Mouse (Mus musculus): ENCODE data around the gene Tbc1d10a. TPM values are rescaled to one million over a fixed set of nuclear protein-coding genes. Genes with fewer than 3 reads are reported as not detected.

Gene Tbc1d10a
- total and polyA plus RNA-seq, 3 experiments, result 13.7 to 35.3 (median 16.2) TPM

Small RNA genes lying within 50 kb of the gene (microRNA-seq; reads per million reads assigned to microRNA genes)
- 1.2 to 5.1 reads per million in 2 experiments for gene Mir3060

Other genes with a start within 250 kb of the Tbc1d10a start
- gene Pes1, start 222.8 kb upstream of the Tbc1d10a start, total RNA-seq (2021), result 10 to 100 TPM; 62.1 to 73.2 TPM
- 29.7 and 38.6 TPM in 2 replicates for gene Pes1, start 222.8 kb upstream of the Tbc1d10a start, polyA plus RNA-seq (2012; rRNA removed)
- not detected for gene 4930556J24Rik, start 210.0 kb upstream of the Tbc1d10a start, total RNA-seq (2021)
- not detected in 2 replicates for gene 4930556J24Rik, start 210.0 kb upstream of the Tbc1d10a start, polyA plus RNA-seq (2012; rRNA removed)
- gene Gal3st1, start 203.2 kb upstream of the Tbc1d10a start, total RNA-seq (2021), result under 1 TPM in 1 of 2 experiments, not detected in 1; 0.21 TPM
- gene Gal3st1, start 203.2 kb upstream of the Tbc1d10a start, polyA plus RNA-seq (2012; rRNA removed), result 0.63 and 0.79 TPM in 2 replicates
- gene Sec14l4, start 155.3 kb upstream of the Tbc1d10a start, total RNA-seq (2021), result 1 to 10 TPM; 3.2 to 7.2 TPM
- gene Sec14l4, start 155.3 kb upstream of the Tbc1d10a start, polyA plus RNA-seq (2012; rRNA removed), result 1.2 and 1.7 TPM in 2 replicates
- gene Sec14l3, start 121.9 kb upstream of the Tbc1d10a start, total RNA-seq (2021), result not detected
- gene Sec14l3, start 121.9 kb upstream of the Tbc1d10a start, polyA plus RNA-seq (2012; rRNA removed), result 0.10 TPM in 1 of 2 replicates, not detected in the other
- gene Mtfp1, start 91.3 kb upstream of the Tbc1d10a start, total RNA-seq (2021), result 10 to 100 TPM; 19.3 to 24.2 TPM
- 40.4 and 43.8 TPM in 2 replicates for gene Mtfp1, start 91.3 kb upstream of the Tbc1d10a start, polyA plus RNA-seq (2012; rRNA removed)
- 1 to 10 TPM; 1.8 to 2.2 TPM for gene Sec14l2, start 63.4 kb upstream of the Tbc1d10a start, total RNA-seq (2021)
- gene Sec14l2, start 63.4 kb upstream of the Tbc1d10a start, polyA plus RNA-seq (2012; rRNA removed), result 0.59 and 0.71 TPM in 2 replicates
- 10 to 100 TPM; 21.7 to 25.0 TPM for gene Rnf215, start 51.6 kb upstream of the Tbc1d10a start, total RNA-seq (2021)
- 34.6 and 40.2 TPM in 2 replicates for gene Rnf215, start 51.6 kb upstream of the Tbc1d10a start, polyA plus RNA-seq (2012; rRNA removed)
- gene Ccdc157, start 26.5 kb upstream of the Tbc1d10a start, total RNA-seq (2021), result 10 to 100 TPM; 10.3 to 13.1 TPM
- 9.3 and 11.3 TPM in 2 replicates for gene Ccdc157, start 26.5 kb upstream of the Tbc1d10a start, polyA plus RNA-seq (2012; rRNA removed)
- gene Sf3a1, start 26.4 kb upstream of the Tbc1d10a start, total RNA-seq (2021), result 10 to 100 TPM; 47.0 to 52.5 TPM
- gene Sf3a1, start 26.4 kb upstream of the Tbc1d10a start, polyA plus RNA-seq (2012; rRNA removed), result 36.4 and 39.8 TPM in 2 replicates
- 1 to 10 TPM; 3.5 to 4.1 TPM for gene Castor1, start 31.4 kb downstream of the Tbc1d10a start, total RNA-seq (2021)
- 11.6 and 14.6 TPM in 2 replicates for gene Castor1, start 31.4 kb downstream of the Tbc1d10a start, polyA plus RNA-seq (2012; rRNA removed)
- under 1 TPM in 1 of 2 experiments, not detected in 1; 0.45 TPM for gene Osm, start 49.6 kb downstream of the Tbc1d10a start, total RNA-seq (2021)
- 0.13 and 0.17 TPM in 2 replicates for gene Osm, start 49.6 kb downstream of the Tbc1d10a start, polyA plus RNA-seq (2012; rRNA removed)
- gene Lif, start 70.8 kb downstream of the Tbc1d10a start, total RNA-seq (2021), result under 1 TPM; 0.06 to 0.24 TPM
- gene Lif, start 70.8 kb downstream of the Tbc1d10a start, polyA plus RNA-seq (2012; rRNA removed), result 0.43 and 1.0 TPM in 2 replicates

Measured in adrenal gland, adult 2 months (tissue).